Mouse (Mus musculus): ENCODE measurements around the gene Mpp6. TPM values are rescaled to one million over a fixed set of nuclear protein-coding genes. Genes with fewer than 3 reads are reported as not detected.

The Mpp6 gene
- 54.1 and 62.1 TPM in 2 replicates for polyA plus RNA-seq (2015; fragmentation: Nextera tagmentation; extraction: Ambion mirVana)

DNA sequence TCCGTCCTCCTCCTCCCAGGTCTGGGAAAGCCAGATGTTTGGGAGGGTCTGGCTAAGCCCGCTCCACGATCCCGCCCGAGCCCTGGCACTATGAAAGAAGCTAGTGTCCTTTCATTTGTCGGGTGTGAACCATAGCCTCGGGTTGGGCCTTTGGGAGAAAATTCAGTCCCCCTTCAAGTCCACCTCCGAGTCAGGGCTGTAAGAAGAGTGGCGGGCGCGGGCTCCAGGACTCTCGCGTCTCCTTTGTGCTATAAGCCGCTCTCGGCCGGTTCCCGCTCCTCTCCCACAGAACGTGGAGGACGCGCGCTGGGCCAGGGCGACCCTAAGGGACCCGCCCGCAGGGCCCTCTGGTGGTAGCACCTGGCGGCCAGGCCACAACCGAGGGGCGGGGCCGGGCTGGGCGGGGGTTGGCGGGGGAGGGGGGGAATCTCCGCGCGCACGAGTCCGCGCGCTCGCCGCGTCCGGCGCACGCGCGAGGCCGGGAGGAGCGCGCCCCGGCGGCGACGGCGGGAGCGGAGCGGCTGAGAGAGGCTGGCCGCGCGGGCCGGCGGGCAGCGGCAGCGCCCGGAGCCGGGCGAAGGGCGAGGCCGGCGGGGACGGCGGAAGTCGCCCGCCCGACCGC, at the start of gene Mpp6:
Mpp6 (plus strand) TSS at position 485 of the 622 bp plus-strand sequence.
- peak; percentile 93 for ATAC-seq
- Histone ChIP-seq H3K4me3 (ENCODE audit: low read depth, low read length) (peak within 1 kb of the TSS; percentile 98), H3K9me3 (replicated peaks; ENCODE audit: control insufficient read depth, low read length, poor library complexity, severe bottlenecking) (no peaks in the 10 kb centered on the region), H3K9ac (ENCODE audit: low read depth, low read length) (peak within 1 kb of the TSS; percentile 88), H3K36me3 (ENCODE audit: control insufficient read depth, insufficient read depth, low read length) (no peaks in the 10 kb centered on the region), H3K27ac (ENCODE audit: low read length) (peak within 1 kb of the TSS; percentile 86), H3K4me2 (ENCODE audit: low read length) (peak within 1 kb of the TSS; percentile 94), H3K27me3 (ENCODE audit: control insufficient read depth, insufficient read depth, low read depth, low read length) (no peaks in the 10 kb centered on the region), H3K4me1 (ENCODE audit: control insufficient read depth, insufficient read depth, low read length) (peaks cover 25% of the 10 kb centered on the region)
- WGBS = under 1% methylated on average over 49 of the region's 74 CpGs

DNA sequence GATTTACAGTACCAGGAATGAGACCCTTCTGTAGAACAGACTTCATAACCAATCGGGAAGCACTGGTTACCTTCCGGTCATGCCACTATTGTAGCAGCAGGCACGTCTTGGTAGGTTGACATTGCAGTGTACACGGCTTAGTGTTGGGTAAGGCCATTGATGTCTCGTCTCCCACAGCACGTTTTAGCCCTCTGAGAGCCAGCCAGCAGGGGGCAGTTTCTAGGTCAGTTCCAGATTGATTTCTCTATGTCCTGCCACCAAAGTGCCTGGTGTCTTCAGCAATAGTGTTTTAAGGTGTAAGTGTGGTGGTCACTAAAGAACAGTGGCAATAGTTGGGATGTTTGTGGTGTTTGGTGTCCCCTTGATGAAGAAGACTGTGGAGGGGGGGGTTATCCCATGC, 43.9 kb upstream of the Mpp6 start:
- no peaks in the 10 kb centered on the region for H3K27me3 ChIP-seq (ENCODE audit: control insufficient read depth, insufficient read depth, low read depth, low read length)

DNA sequence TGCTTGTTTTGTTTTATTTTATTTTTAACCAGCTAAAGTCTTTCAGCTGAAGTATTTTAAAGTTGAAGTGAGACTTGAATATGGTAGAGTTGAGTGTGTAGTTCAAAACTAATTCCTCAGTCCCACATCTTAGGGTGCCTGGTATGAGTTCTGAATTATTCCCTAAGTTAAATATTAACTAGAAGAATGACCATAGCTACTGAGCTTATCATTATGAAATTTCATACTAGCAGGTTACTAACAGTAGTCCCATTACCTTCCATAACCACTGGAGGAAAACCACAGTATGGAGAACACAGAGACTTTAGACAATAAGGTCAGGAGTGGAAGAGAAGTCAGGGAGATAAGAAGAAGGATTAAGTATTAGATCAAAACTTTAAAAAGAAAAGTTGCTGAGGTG, 41.6 kb upstream of the Mpp6 start:
- H3K9me3 ChIP-seq (replicated peaks; ENCODE audit: control insufficient read depth, low read length, poor library complexity, severe bottlenecking) = no peaks in the 10 kb centered on the region
- no peaks in the 10 kb centered on the region for H3K36me3 ChIP-seq (ENCODE audit: control insufficient read depth, insufficient read depth, low read length)
- no peak overlapping the region for H3K4me2 ChIP-seq (ENCODE audit: low read length)
- H3K9ac ChIP-seq (ENCODE audit: low read depth, low read length) = no peak overlapping the region
- no peaks in the 10 kb centered on the region for H3K4me1 ChIP-seq (ENCODE audit: control insufficient read depth, insufficient read depth, low read length)
- no peaks in the 10 kb centered on the region for H3K27me3 ChIP-seq (ENCODE audit: control insufficient read depth, insufficient read depth, low read depth, low read length)
- no peak overlapping the region for H3K4me3 ChIP-seq (ENCODE audit: low read depth, low read length)
- H3K27ac ChIP-seq (ENCODE audit: low read length) = no peak overlapping the region
- ATAC-seq = no peak

More for the DNA sequence above, 43.9 kb upstream of the Mpp6 start:
- Histone ChIP-seq H3K27ac (ENCODE audit: low read length) (no peak overlapping the region), H3K4me1 (ENCODE audit: control insufficient read depth, insufficient read depth, low read length) (no peaks in the 10 kb centered on the region), H3K4me3 (ENCODE audit: low read depth, low read length) (no peak overlapping the region), H3K36me3 (ENCODE audit: control insufficient read depth, insufficient read depth, low read length) (no peaks in the 10 kb centered on the region), H3K9ac (ENCODE audit: low read depth, low read length) (no peak overlapping the region), H3K9me3 (replicated peaks; ENCODE audit: control insufficient read depth, low read length, poor library complexity, severe bottlenecking) (no peaks in the 10 kb centered on the region), H3K4me2 (ENCODE audit: low read length) (no peak overlapping the region)
- WGBS = 86% methylated on average over 6 of the region's 6 CpGs
- ATAC-seq = no peak

DNA sequence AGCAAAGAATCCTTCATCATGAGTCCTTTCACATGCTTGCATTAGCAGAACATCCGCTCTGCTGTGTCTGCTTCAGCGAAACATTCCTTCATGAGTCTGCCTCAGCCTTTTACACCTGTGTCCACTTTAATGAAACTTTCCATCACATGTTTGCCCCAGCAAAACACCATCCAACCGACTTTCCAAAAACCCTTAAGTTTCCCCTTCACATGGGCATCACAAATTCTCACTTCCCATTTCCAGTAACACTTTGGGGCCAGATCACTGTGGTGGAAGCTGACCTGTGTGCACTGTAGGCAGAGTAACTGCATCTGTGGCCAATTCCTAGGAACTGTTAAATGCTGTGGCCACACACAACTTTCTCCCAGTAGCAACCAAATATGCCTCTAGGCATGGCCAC, 34.8 kb upstream of the Mpp6 start:
- no peak for ATAC-seq
- Histone ChIP-seq H3K36me3 (ENCODE audit: control insufficient read depth, insufficient read depth, low read length) (no peaks in the 10 kb centered on the region), H3K9ac (ENCODE audit: low read depth, low read length) (no peak overlapping the region), H3K27ac (ENCODE audit: low read length) (no peak overlapping the region), H3K9me3 (replicated peaks; ENCODE audit: control insufficient read depth, low read length, poor library complexity, severe bottlenecking) (no peaks in the 10 kb centered on the region), H3K4me1 (ENCODE audit: control insufficient read depth, insufficient read depth, low read length) (no peaks in the 10 kb centered on the region), H3K4me2 (ENCODE audit: low read length) (no peak overlapping the region), H3K4me3 (ENCODE audit: low read depth, low read length) (no peak overlapping the region), H3K27me3 (ENCODE audit: control insufficient read depth, insufficient read depth, low read depth, low read length) (no peaks in the 10 kb centered on the region)
- WGBS = 92% methylated on average over 3 of the region's 3 CpGs

DNA sequence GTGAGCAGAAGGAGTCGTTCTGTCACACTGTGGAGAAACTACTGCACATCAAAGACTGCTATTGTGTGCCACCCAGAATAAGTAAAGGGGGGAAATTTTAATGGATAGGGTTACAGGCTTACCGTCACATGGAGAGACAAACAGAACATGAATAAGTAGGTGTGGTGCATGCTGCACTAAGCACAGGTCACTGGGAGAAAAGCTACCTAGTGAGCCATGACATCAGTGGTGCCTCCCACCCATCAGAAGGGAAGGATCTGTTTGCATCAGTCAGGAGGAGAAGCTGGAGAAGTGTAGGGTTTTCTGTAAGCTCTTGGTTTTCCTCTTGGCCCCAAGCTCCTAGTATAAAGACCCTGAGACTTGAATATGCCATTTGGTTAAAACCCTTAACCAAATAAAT, 33.6 kb upstream of the Mpp6 start:
- Histone ChIP-seq H3K27me3 (ENCODE audit: control insufficient read depth, insufficient read depth, low read depth, low read length) (no peaks in the 10 kb centered on the region), H3K9me3 (replicated peaks; ENCODE audit: control insufficient read depth, low read length, poor library complexity, severe bottlenecking) (no peaks in the 10 kb centered on the region), H3K4me2 (ENCODE audit: low read length) (no peak overlapping the region), H3K27ac (ENCODE audit: low read length) (no peak overlapping the region), H3K9ac (ENCODE audit: low read depth, low read length) (no peak overlapping the region), H3K4me3 (ENCODE audit: low read depth, low read length) (no peak overlapping the region), H3K4me1 (ENCODE audit: control insufficient read depth, insufficient read depth, low read length) (no peaks in the 10 kb centered on the region), H3K36me3 (ENCODE audit: control insufficient read depth, insufficient read depth, low read length) (no peaks in the 10 kb centered on the region)
- WGBS = 60% methylated on average over 2 of the region's 2 CpGs
- ATAC-seq = no peak

DNA sequence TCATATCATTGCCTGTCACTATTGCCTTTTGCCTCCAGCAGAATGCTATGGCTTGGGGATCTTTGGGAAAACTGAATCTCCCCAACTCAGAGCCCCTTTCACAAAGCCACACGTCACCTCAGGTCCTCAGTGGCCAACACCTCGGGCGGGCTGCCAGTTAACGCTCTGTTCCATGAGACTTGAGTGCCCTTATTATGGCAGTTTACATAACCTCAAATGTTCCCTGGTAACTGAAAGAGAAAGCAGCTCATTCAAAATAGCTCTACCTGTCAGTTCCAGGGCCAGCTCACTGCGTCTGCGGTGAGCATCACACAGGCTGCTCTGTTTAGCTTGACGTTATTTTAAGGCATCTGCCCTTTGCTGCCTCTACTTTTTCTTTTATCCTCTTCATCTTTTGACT, 29.6 kb upstream of the Mpp6 start:
- H3K36me3 ChIP-seq (ENCODE audit: control insufficient read depth, insufficient read depth, low read length) = no peaks in the 10 kb centered on the region
- no peak overlapping the region for H3K4me2 ChIP-seq (ENCODE audit: low read length)
- no peak overlapping the region for H3K27ac ChIP-seq (ENCODE audit: low read length)
- no peaks in the 10 kb centered on the region for H3K4me1 ChIP-seq (ENCODE audit: control insufficient read depth, insufficient read depth, low read length)
- no peak for ATAC-seq
- H3K9me3 ChIP-seq (replicated peaks; ENCODE audit: control insufficient read depth, low read length, poor library complexity, severe bottlenecking) = no peaks in the 10 kb centered on the region
- no peak overlapping the region for H3K9ac ChIP-seq (ENCODE audit: low read depth, low read length)
- no peaks in the 10 kb centered on the region for H3K27me3 ChIP-seq (ENCODE audit: control insufficient read depth, insufficient read depth, low read depth, low read length)
- 63% methylated on average over 7 of the region's 7 CpGs for WGBS
- no peak overlapping the region for H3K4me3 ChIP-seq (ENCODE audit: low read depth, low read length)

DNA sequence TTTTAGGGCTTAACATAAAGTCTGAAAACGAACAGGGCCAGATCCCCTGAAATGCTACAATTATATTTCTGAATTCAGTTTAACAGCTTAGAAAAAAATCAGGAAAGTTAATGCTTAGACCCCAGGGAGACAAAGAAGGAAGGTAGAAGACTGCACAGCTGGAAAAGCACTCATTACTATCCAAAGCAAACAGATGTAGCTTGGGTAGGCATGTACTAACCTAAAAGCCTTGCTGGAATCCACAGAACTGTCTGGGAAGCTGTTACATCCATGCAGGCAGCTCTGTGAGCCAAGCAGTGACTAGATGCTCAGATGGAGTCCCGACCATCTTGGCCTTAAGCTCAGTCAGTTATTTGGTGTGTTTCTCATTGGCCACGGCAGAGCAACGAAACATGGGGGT, 24.8 kb upstream of the Mpp6 start:
- ATAC-seq = no peak
- WGBS = 82% methylated on average over 4 of the region's 4 CpGs
- H3K4me3 ChIP-seq (ENCODE audit: low read depth, low read length) = no peak overlapping the region

DNA sequence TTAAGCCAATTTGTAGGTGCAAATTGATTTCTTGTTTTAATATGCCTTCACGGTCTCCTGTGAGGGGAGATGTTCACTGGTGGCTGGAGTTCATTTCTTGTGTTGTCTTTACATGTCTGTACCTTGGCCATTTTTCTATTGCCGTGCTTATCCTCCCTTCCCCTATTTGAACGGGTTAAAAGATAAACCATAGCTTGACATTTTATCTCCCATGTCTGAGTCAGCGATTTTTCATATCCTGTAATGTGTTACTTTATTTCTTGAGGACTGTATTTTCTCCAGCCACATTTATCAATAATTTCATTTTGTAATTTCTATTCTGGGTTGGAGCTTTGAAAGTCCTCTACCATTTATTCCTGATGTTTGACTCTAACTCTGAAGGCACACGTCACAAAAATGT, 20.7 kb upstream of the Mpp6 start:
- no peaks in the 10 kb centered on the region for H3K27me3 ChIP-seq (ENCODE audit: control insufficient read depth, insufficient read depth, low read depth, low read length)
- ATAC-seq = no peak
- H3K4me3 ChIP-seq (ENCODE audit: low read depth, low read length) = no peak overlapping the region
- no peak overlapping the region for H3K4me2 ChIP-seq (ENCODE audit: low read length)
- no peaks in the 10 kb centered on the region for H3K4me1 ChIP-seq (ENCODE audit: control insufficient read depth, insufficient read depth, low read length)
- WGBS = 86% methylated on average over 5 of the region's 5 CpGs
- H3K9ac ChIP-seq (ENCODE audit: low read depth, low read length) = no peak overlapping the region
- H3K27ac ChIP-seq (ENCODE audit: low read length) = no peak overlapping the region
- H3K9me3 ChIP-seq (replicated peaks; ENCODE audit: control insufficient read depth, low read length, poor library complexity, severe bottlenecking) = 0 out of 2 replicates have a peak, but pooled peaks cover 2% of the 10 kb centered on the region
- no peaks in the 10 kb centered on the region for H3K36me3 ChIP-seq (ENCODE audit: control insufficient read depth, insufficient read depth, low read length)

More for the DNA sequence above, 24.8 kb upstream of the Mpp6 start:
- no peak overlapping the region for H3K9ac ChIP-seq (ENCODE audit: low read depth, low read length)
- H3K9me3 ChIP-seq (replicated peaks; ENCODE audit: control insufficient read depth, low read length, poor library complexity, severe bottlenecking) = no peaks in the 10 kb centered on the region
- no peak overlapping the region for H3K27ac ChIP-seq (ENCODE audit: low read length)
- H3K27me3 ChIP-seq (ENCODE audit: control insufficient read depth, insufficient read depth, low read depth, low read length) = no peaks in the 10 kb centered on the region
- no peaks in the 10 kb centered on the region for H3K4me1 ChIP-seq (ENCODE audit: control insufficient read depth, insufficient read depth, low read length)
- H3K36me3 ChIP-seq (ENCODE audit: control insufficient read depth, insufficient read depth, low read length) = no peaks in the 10 kb centered on the region
- no peak overlapping the region for H3K4me2 ChIP-seq (ENCODE audit: low read length)

DNA sequence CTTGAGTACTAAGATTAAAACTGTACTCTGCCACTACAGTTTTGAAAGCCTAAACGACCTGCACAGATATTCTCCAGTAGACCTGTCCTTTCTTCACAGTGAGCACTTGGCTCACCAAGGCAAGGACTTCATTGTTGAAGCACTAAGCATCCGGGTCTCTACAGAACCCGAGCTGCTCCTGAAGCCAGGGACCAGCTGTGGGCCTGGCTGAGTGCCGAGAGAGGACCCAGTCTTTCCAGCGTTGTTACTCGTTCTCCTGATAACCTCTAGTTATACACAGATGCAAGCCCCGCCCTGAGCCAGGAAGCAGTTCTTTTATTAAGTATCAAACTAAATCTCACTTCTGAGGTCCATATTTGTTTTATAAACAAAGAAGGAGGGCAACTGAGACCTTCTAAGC, 19.8 kb upstream of the Mpp6 start:
- H3K4me2 ChIP-seq (ENCODE audit: low read length) = no peak overlapping the region
- no peak for ATAC-seq
- WGBS = 82% methylated on average over 7 of the region's 7 CpGs

More for the DNA sequence above, 19.8 kb upstream of the Mpp6 start:
- Histone ChIP-seq H3K4me3 (ENCODE audit: low read depth, low read length) (no peak overlapping the region), H3K36me3 (ENCODE audit: control insufficient read depth, insufficient read depth, low read length) (no peaks in the 10 kb centered on the region), H3K4me1 (ENCODE audit: control insufficient read depth, insufficient read depth, low read length) (no peaks in the 10 kb centered on the region), H3K9ac (ENCODE audit: low read depth, low read length) (no peak overlapping the region), H3K27ac (ENCODE audit: low read length) (no peak overlapping the region), H3K27me3 (ENCODE audit: control insufficient read depth, insufficient read depth, low read depth, low read length) (no peaks in the 10 kb centered on the region), H3K9me3 (replicated peaks; ENCODE audit: control insufficient read depth, low read length, poor library complexity, severe bottlenecking) (0 out of 2 replicates have a peak, but pooled peaks cover 4% of the 10 kb centered on the region)

Measured in midbrain, embryonic 16.5 days (tissue).